Mouse (Mus musculus) hindbrain, postnatal 0 days (tissue): ENCODE results near the gene Galns. TPM values are rescaled to one million over a fixed set of nuclear protein-coding genes. Genes with fewer than 3 reads are reported as not detected.

ENCODE experiments used
- ATAC-seq: fragments of 200-750 bp; cut with Nextera tagmentation; 2 replicates; pipeline ENCODE4 v1.8.0; 2017; ENCODE audit warnings: mild to moderate bottlenecking, moderate TSS enrichment, moderate library complexity
- DNase-seq: peaks from one replicate; pipeline ENCODE4 v3.0.0-alpha.2; 2015; ENCODE audit warnings: low spot score
- H3K27ac ChIP-seq: fragments of 300-500 bp; sonication (generic); 2 replicates; pipeline ENCODE4 v1.5.1; 2014; ENCODE audit warnings: mild to moderate bottlenecking
- H3K27me3 ChIP-seq: fragments of 300-500 bp; sonication (generic); 2 replicates; pipeline ENCODE4 v1.6.1; 2014; ENCODE audit warnings: low read length, mixed read lengths; ENCODE audit not compliant: insufficient read depth
- H3K36me3 ChIP-seq: fragments of 300-500 bp; sonication (generic); 2 replicates; pipeline ENCODE4 v1.6.1; 2014; ENCODE audit warnings: low read length, mixed read lengths; ENCODE audit not compliant: insufficient read depth
- H3K4me1 ChIP-seq: fragments of 300-500 bp; sonication (generic); 2 replicates; pipeline ENCODE4 v1.6.1; 2014; ENCODE audit warnings: antibody characterized with exemption, low read length, mixed read lengths; ENCODE audit not compliant: insufficient read depth
- H3K4me2 ChIP-seq: fragments of 300-500 bp; sonication (generic); 2 replicates; pipeline ENCODE4 v1.6.1; 2014; ENCODE audit warnings: low read depth, mild to moderate bottlenecking, low read length, moderate library complexity, mixed read lengths
- H3K4me3 ChIP-seq: fragments of 300-500 bp; sonication (generic); 2 replicates; pipeline ENCODE4 v1.5.1; 2014; ENCODE audit warnings: low read length
- H3K9ac ChIP-seq: fragments of 300-500 bp; sonication (generic); replicated peaks from 2 replicates; pipeline ENCODE4 v1.6.1; 2014; ENCODE audit warnings: mild to moderate bottlenecking, low read length, moderate library complexity, mixed read lengths
- H3K9me3 ChIP-seq: fragments of 300-500 bp; sonication (generic); 2 replicates; pipeline ENCODE4 v1.6.1; 2016; ENCODE audit warnings: low read length, mixed read lengths
- CTCF ChIP-seq: IDR thresholded peaks from 2 replicates; pipeline ENCODE4 v1.5.1; 2016; ENCODE audit warnings: antibody characterized with exemption, control low read depth, low read depth
- WGBS: fragments of 180-500 bp; shearing (Covaris S2); extraction: QIAGEN DNeasy Blood & Tissue Kit; methylation state at CpG from one replicate; pipeline ENCODE4 v1.1.7; 2014; 5-methylcytosine and 5-hydroxymethylcytosine counted together
- polyA plus RNA-seq: library from polyadenylated mRNA; unstranded; fragments of >200 nt; fragmentation: Nextera tagmentation; extraction: Ambion mirVana; gene quantifications from 2 replicates; pipeline ENCODE4 v1.2.1, GENCODE M21; 2015
- total RNA-seq: library from RNA; depleted of rRNA; stranded (reverse); fragments of >200 nt; gene quantifications from 2 replicates; pipeline ENCODE4 v1.2.3, GENCODE M21; 2014

The Galns gene
- total and polyA plus RNA-seq, 2 experiments from 2014 or later, result 9.1 to 12.0 TPM

DNA sequence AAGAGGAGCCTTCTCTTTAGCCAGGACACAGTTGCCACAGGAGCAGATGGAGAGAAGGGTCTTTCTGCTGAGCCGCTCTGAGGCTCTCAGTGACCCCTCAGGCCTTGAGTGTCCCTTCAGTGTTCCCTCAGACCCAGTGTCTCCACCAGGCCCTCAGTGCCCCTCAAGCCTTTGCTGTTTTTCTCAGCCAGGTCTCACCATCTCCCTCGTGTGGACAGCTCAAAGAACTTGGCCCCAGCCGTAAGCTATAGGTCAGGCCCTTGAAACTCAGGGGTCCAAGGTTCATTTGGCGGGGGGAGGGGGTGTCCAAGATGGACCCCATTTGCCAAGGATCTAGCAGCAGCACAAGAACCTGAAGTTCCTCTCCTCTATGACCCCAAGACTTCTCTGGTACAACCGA is 13.4 kb upstream of the Galns start:
- no peak for ATAC-seq
- Histone ChIP-seq H3K4me3 (no peak overlapping the region), H3K36me3 (no peaks in the 10 kb centered on the region), H3K4me2 (no peak overlapping the region), H3K4me1 (no peaks in the 10 kb centered on the region), H3K9ac (no peak overlapping the region), H3K27me3 (no peaks in the 10 kb centered on the region), H3K27ac (no peak overlapping the region), H3K9me3 (no peaks in the 10 kb centered on the region)
- WGBS, result 78% methylated on average over 5 of the region's 5 CpGs
- DNase-seq, result no peak
- peak; percentile 43 for TF ChIP-seq CTCF

GRCm38 (mm10) chr8:122623844-122624642 is 12.8 kb upstream of the Galns start:
- H3K4me2 ChIP-seq, result no peak overlapping the region
- no peaks in the 10 kb centered on the region for H3K36me3 ChIP-seq
- no peak overlapping the region for H3K4me3 ChIP-seq
- H3K27ac ChIP-seq, result no peak overlapping the region
- no peak overlapping the region for H3K9ac ChIP-seq
- ATAC-seq (no peak), DNase-seq (no peak)
- no peaks in the 10 kb centered on the region for H3K9me3 ChIP-seq
- TF ChIP-seq CTCF, result no peak
- no peaks in the 10 kb centered on the region for H3K27me3 ChIP-seq
- WGBS, result 89% methylated on average over 17 of the region's 17 CpGs
- H3K4me1 ChIP-seq, result no peaks in the 10 kb centered on the region

DNA sequence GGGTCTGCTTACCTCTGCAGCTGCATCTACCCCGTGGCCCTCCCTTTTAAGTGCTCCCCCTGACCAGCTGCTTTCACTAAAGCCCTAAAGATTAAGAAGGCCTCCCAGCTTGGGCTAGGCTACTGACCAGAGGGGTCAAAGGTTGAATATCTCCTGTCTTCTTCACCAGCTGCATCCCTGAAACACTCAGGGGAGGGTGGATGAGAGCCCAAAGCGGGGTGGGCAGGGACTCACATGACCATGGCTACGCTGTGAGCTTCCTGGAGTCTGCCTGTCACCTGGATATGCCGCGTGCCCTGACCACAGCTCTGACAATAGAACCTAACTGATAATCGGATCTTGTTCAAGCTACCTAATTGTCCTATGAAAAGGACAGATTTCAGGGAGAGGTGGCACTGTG is 11.5 kb upstream of the Galns start, which contains the start of gene Pabpn1l:
Gene Pabpn1l (minus strand): TSS at position 13 of the 400 bp plus-strand sequence.
- Histone ChIP-seq H3K4me1 (no peaks in the 10 kb centered on the region), H3K27me3 (no peaks in the 10 kb centered on the region), H3K4me3 (no peak within 1 kb of the TSS), H3K27ac (no peak within 1 kb of the TSS), H3K36me3 (no peaks in the 10 kb centered on the region), H3K4me2 (no peak within 1 kb of the TSS), H3K9me3 (no peaks in the 10 kb centered on the region), H3K9ac (no peak within 1 kb of the TSS)
- DNase-seq (no peak), ATAC-seq (no peak)
- TF ChIP-seq CTCF, result no peak
- WGBS, result 71% methylated on average over 6 of the region's 6 CpGs

- Histone ChIP-seq H3K36me3 (no peaks in the 10 kb centered on the region), H3K27me3 (no peaks in the 10 kb centered on the region), H3K4me1 (no peaks in the 10 kb centered on the region), H3K4me3 (no peak overlapping the region), H3K27ac (no peak overlapping the region), H3K4me2 (no peak overlapping the region), H3K9ac (no peak overlapping the region), H3K9me3 (no peaks in the 10 kb centered on the region)
- TF ChIP-seq CTCF, result no peak
- DNase-seq, result no peak
- WGBS, result 46% methylated on average over 5 of the region's 5 CpGs
- ATAC-seq, result no peak
Observed at GRCm38 (mm10) chr8:122620446-122620845, 9.2 kb upstream of the Galns start.

GRCm38 (mm10) chr8:122618660-122619378 is 7.6 kb upstream of the Galns start:
- DNase-seq, result no peak
- TF ChIP-seq CTCF, result no peak
- Histone ChIP-seq H3K9me3 (no peaks in the 10 kb centered on the region), H3K27ac (no peak overlapping the region), H3K4me3 (no peak overlapping the region), H3K36me3 (0 out of 2 replicates have a peak, but pooled peaks cover 5% of the 10 kb centered on the region), H3K9ac (no peak overlapping the region), H3K4me1 (no peaks in the 10 kb centered on the region), H3K27me3 (no peaks in the 10 kb centered on the region), H3K4me2 (no peak overlapping the region)
- ATAC-seq, result no peak
- WGBS, result 81% methylated on average over 6 of the region's 6 CpGs

DNA sequence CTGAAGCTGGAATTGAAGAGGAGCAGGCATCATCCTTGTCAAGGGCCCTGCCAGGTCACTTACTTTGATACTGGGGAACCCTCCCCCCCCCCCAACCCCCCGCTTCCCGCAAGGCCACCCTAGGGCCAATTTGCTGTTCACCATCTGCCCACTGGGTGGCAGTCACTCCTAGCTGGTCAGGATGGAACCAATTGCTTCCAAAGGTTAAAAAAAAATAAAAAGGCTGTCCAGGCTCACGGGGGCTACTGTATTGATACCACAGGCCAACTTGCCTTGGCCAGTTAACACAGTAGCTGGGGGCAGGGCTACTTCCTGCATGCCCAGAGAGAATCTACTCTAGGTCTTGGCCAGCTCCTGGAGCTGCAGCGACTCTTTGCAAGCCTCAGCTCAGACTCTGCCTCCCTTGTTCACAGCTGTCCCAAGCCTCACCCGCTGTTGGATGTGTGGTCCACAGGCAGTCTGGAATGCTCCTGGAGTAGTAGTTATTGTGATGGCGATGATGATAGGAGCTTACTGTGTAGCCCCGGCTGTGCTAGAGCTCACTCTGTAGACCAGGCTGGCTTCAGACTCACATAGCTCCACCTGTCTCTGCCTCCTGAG is 6.8 kb upstream of the Galns start:
- Histone ChIP-seq H3K9ac (no peak overlapping the region), H3K4me2 (no peak overlapping the region), H3K9me3 (no peaks in the 10 kb centered on the region), H3K4me3 (no peak overlapping the region), H3K27me3 (no peaks in the 10 kb centered on the region), H3K4me1 (no peaks in the 10 kb centered on the region), H3K27ac (no peak overlapping the region), H3K36me3 (0 out of 2 replicates have a peak, but pooled peaks cover 5% of the 10 kb centered on the region)
- peak; percentile 89 for DNase-seq
- 29% methylated on average over 5 of the region's 7 CpGs for WGBS
- peak; percentile 75 for TF ChIP-seq CTCF
- ATAC-seq, result peak; percentile 25; the same call in 1 of the 2 replicates
